Mouse (Mus musculus): ENCODE measurements around the gene Fam71a.
"Not testable (repeated sequence)": the region's sequence is repeated elsewhere in the genome, so short reads cannot be mapped to it uniquely, and the experiment has no call there.

The Fam71a gene

DNA sequence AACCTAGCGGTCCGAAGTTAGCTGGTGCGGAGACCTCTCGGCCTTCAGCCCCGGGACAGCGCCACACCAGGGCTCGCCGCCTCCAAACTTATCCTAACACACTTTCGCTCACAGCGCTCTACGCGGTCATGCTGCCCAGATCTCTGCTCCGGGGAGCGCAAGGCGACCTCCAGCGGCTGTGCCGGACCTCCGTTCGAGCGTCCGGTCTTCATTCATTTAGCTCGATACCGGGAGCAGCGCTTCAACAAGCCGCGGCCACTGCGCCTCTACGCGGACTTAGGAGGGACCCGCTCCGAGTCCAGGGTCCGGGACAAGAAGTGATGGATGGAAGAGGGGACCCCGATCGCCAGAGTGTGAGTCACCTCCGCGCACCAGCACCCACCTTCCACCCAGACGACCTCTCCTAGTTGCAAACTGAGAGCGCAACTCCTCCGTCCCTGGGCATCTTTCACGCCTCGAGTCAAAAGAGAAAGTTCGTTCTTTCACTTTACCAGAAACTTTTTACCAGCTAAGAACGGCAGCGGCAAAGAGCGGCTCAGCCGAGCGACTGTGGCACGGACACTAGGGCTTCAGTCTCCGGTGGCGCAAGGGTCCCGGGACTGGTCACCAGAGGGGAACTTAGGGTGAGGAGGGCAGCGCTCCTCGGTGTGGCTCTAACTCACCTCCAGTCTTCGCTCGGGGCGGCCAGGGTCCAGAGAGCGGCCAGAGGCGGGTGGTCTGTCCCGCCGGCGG, 18.0 kb upstream of the Fam71a start:
- in situ Hi-C loops (cut with MboI, MseI), result loop anchor here (10.0 kb wide), 1 partner anchor 1562 kb away; no protein-coding TSS in a partner anchor

DNA sequence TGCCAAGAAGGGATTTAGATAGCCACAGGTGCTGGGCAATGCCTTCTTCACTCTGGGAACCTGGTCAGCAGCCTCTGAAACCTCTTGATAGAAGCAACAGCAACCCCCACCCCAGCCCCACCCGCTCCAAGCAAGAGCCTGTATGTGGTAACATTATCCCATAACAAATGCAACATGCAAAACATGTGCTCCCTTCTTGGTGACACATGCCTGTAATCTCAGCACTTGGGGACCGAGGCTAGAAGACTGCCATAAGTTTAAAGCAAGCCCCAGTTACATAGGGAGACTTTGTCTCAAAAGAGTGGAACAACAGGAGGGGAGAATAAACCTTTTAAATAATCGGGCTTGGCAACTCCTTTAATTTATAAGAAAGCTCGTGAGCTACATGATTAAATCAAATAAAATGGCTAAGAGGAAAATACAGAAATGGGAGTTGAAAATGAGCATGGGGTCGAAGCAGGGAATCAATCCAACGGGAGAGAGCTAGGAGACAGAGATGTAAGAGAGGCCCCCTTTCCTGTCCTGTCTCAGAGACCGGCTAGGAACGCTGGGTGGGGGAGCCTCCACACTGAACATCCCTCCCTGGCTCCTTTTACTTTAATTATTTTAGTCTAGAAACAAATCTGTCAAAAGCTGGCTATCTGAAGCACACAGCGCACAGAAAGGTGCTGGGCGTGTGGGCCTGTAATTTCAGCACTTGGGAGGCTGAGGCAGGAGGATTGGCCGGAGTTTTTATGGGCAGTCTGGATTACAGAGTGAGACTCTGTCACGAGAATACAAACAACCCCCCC, 17.0 kb upstream of the Fam71a start:
- in situ Hi-C loops (cut with MboI, MseI), result loop anchor here (10.0 kb wide), 1 partner anchor 1563 kb away; no protein-coding TSS in a partner anchor

DNA sequence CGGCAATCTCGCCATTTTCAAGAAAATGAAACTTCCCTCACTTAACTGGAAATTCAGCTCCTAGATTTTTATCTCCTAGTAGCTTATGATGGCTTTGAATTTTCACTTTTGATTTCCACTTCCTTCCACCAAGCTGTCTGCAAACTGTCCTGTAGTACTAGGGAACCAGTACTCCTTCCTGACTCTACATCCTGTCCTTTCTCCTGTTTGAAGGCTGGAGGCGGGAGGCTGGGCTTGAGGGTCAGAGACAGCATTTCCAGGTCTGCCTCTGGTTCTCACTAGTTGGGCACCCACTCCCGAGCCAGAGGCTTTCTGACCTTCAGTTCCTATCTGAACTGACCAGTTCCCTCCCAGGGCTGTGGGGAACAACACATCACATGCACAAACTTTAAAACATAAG, 15.8 kb upstream of the Fam71a start:
- in situ Hi-C loops (cut with MboI, MseI), result loop anchor here (10.0 kb wide), 1 partner anchor 1564 kb away; no protein-coding TSS in a partner anchor

DNA sequence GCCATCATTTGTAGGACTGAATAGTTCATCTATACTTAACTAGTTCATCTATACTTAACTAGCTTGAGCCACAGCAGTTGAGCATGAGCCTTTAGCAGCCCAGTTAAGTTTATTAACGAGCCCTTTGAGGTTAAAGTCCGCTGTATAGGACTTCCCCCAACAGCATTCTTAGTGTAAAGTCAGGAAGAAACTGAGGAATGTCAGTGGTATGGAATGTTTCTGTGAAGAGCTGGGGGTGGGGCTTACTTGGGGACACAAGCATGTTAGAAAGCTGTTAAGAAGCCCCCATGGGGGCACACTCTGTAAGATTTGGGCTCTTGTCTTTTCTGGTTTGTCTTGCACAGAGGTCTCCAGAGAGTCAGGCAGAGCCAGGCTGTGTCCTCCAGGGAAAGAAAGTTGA, 15.2 kb upstream of the Fam71a start:
- in situ Hi-C loops (cut with MboI, MseI), result loop anchor here (10.0 kb wide), 1 partner anchor 1565 kb away; no protein-coding TSS in a partner anchor

DNA sequence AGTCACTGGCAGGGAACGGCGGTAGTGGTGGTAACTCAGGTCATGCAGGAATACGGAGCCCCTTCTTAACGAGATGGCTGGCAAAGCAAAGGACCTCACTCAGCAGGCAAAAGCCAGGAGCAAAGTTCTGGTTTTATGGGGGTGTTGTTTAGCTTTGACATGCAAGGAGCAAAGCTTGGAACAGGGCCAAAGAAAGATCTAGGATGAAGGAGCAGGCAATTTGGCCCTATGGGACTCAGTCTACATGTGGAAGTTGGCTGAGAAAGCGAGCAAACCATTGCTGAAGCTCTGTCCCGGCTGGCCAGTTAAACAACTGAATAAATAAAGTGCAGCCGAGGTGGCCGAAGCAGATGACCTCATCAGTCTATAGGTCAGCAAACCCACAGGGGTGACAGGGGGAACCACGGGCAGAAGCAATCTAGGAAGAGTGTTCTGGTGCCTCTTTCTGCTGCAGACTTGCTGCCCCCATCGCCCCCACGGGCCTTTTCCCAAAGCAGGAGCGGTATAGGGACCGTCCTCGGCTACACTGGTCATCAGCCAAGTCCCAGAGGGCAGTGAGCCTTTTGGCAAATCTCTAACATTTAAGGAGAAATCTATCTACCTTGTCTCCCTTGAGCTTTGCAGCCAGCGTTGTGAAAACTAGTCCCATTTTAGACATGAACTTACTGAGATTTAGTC, 14.0 kb upstream of the Fam71a start:
- in situ Hi-C loops (cut with MboI, MseI), result no loop called here

DNA sequence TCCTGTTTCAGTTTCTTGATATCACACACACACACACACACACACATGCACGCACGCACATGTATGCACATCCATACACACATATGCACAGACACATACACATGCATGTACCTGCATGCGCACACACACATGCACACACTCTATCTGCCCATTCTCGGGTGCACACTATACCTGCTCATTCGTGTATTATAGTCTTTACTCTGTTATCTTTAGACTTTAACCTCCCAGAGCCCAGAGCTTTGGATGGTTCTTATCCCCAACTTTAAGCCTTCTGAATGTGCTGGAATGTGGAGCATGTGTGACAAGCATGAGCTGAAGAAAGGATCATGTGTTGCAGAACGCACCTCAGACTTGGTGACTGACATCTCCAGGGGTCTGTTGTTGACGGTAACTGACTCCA, 12.3 kb upstream of the Fam71a start:
- in situ Hi-C loops (cut with MboI, MseI), result no loop called here

DNA sequence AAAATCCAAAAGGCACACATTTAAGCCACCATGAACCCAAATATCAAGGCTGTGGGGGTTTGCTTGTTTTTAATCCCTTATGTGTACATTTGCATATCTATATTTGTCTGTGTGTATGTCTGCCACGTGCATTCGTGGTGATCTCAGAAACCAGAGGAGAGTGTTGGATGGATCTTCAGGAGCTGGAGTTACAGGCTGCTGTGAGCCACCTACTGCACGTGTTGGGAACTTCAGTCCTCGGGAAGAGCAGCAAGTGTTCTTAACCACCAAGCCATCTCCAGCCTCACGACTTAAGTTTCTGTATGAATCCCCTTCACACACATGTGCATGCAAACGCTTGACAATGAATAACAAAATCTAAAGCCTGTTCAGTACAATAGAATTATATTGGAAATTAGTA, 7.9 kb upstream of the Fam71a start:
- in situ Hi-C loops (cut with MboI, MseI), result no loop called here

DNA sequence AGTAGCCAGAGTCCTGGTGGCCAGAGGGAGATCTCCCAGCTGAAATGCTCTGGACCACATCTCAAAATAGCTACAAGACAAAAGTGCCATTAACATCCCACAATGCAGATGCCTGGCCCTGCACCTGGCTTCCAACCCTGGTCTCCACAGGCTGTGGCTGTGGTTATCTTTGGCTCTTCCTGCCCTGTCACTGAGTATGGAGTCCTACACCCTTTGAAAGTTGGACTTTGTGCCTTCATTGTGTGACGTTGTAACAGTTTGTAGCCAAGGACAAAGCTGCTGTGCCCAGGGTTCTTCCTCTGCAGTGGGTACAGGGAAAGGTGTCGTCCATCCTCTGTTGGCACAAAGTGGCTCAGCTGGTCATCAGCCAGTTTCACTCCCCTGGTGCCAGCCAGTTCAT, 5.8 kb upstream of the Fam71a start:
- in situ Hi-C loops (cut with MboI, MseI), result no loop called here

DNA sequence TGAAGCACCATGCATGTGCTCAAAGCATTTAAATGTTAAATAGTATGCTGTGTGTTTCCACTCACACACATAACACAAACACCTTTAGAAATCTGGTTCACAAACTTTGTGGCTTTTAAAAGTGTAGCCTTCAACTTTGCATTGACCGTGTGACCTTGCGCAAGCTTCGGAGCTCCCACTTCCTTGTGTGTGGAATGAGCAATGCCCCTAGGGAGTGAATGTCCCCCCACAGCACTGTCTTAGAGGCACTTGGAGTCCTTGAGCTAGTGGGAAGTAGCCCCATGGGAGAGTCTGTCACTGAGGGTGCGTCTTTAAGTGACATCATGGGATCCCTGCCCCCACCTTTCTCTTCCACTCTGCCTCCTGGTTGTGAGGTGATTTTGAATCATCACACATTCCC, 1.6 kb upstream of the Fam71a start:
- in situ Hi-C loops (cut with MboI, MseI), result loop anchor here (10.0 kb wide), 1 partner anchor 119 kb away; no protein-coding TSS in a partner anchor

DNA sequence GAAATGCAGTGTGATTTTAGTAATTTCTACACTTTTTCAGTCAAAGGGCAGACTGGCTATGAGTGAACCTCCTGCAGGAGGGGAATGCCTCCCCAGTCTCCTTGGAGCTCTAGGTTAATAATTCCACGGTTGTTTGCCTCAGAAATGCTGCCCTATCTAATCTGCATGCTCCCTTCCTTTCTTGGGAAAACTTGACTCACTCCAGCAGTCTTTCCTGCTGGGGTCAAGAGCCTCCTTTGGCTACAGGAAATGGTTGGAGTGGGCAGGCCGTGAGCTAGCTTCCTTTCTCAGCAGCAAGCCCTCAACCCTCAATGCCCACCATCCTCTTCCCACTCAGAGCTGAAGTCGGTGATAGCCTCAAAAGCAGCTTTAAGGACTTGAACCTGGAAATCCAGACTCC, 10.3 kb downstream of the Fam71a start:
- in situ Hi-C loops (cut with MboI, MseI), result no loop called here

DNA sequence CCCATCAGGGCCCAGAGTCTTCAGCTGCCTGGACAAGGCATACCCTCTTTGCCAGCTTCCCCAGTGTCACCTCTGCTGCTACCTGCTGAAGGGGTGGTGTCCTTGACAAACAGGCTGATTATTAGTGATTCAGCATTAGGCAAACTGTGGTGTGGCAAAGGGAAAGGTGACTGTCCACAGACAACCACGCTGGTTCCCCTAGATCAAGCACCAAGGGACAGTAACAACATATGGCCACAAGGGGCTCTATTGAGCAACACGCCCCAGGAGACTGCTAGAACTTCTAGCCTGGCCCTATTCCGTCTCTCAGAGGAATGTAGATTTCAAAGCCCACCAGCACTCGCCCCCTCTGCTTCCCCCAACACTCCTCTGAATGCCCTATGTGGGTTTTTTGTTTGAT, 11.6 kb downstream of the Fam71a start:
- in situ Hi-C loops (cut with MboI, MseI), result no loop called here

DNA sequence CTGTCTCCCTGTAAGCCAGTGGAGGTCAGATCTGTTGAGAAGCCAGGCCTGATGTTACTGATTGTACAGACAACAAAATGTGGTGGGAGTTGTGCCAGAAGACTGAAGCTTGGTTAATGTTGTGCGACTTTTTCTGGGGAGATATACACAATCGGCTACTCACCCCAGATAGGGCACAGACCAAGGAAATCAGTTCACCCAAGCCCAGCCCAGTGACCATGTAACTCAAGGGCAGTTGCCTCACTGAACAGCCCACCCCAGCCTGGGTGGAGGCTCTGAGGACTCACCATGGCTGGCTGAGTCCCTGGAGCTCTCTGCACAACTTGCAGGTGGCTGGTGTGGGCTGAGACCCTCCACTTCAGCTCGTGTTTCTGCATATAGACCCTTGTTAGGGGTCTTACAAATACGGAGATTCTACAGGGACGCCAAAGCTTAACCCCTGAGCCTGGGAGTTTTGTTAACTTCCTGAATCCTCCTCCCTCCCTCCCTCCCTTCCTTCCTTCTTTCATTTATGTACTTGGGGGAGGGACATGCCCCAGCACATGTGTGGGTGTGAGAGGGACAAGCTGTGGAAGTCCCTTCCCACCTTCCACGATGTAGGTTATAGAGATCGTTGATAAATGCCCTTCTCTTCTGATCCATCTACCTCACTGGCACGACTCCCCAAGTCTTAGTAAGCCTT, 13.6 kb downstream of the Fam71a start:
- in situ Hi-C loops (cut with MboI, MseI), result no loop called here

DNA sequence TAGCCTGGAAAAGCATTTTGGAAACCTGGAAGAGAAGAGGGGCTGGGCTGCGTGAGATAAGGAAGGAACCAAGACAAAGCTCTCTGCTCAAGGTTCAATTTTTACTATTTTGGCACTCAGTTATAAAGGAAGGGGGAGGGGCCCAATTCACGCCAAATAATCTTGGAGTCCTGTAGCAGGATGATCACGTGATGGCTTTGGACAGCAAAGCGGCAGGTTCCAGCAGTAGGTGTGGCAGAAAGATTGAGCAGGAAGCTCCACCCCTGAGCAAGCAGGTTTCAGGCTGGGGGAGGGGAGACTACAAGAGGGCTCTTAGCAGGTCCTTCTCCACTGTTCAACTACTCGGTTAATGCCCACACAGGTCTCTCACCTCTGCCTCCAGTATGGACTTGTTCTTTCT, 15.1 kb downstream of the Fam71a start:
- in situ Hi-C loops (cut with MboI, MseI), result not testable (repeated sequence)

DNA sequence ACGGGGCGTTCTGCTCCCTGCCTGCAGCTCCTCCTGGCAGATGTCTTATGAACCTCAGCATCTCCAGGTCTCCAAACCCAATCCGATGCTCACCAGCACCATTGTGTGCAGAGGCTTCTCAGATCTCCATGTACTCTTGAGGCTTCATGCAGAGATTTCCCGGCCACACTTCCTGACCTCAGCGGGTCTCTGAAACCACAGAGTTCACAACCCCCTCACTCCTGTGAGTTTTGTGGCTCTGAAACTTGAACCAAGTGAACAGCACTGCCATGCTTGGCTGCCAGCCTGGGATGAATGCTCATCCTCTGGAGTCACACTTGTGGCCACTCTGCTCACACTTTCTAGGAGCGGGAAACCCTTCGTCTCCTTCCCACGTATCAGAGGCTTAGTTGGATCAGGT, 23.6 kb downstream of the Fam71a start:
- in situ Hi-C loops (cut with MboI, MseI), result no loop called here

DNA sequence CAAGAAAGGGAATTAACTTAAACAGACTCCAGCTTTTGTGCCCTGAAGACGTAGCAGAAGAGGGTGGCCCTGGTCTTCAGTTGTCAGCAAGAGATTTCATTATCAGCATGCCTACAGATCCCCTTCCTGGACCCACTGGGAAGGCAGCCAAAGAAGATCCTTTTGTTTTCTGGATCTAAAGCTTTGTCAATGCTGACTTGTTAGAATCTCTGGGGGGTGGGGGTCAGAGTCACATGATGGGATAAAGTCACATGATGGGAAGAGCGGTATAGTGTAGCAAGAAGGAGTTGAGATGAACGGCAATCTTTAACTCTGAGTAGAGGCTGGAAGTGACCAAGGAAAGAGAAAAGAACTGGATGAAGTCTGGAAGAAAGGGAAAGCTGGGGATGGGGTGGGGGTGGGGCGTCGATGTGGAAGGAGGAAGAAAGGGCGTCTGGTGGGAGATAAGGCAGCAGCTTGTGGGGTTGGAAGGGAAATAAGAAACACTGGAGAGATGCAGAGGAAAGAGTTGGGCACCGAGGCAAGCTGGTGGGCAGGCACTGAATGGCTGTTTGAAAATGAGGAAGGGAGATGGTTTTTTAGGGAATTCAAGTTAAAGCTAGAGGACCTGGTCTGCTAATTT, 25.6 kb downstream of the Fam71a start:
- in situ Hi-C loops (cut with MboI, MseI), result no loop called here

DNA sequence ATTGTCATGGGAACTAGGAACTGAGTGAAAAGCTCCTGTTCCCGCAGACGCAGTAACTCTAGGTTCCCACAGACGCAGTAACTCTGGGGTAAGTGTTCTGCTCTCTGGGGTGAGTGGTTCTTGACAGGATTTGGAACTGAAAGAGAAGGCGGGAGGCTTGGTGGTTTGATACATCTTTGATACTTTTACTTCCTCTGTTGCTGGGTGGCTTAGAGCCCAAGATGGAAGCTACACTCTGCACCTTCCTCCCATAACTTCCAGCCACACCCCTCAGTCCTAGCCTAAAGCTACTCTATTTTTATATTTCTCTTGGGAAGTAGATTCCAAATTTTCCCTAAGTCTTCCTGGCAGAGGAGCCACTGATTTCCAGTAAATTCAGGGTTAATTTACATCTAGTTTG, 26.2 kb downstream of the Fam71a start:
- in situ Hi-C loops (cut with MboI, MseI), result no loop called here

DNA sequence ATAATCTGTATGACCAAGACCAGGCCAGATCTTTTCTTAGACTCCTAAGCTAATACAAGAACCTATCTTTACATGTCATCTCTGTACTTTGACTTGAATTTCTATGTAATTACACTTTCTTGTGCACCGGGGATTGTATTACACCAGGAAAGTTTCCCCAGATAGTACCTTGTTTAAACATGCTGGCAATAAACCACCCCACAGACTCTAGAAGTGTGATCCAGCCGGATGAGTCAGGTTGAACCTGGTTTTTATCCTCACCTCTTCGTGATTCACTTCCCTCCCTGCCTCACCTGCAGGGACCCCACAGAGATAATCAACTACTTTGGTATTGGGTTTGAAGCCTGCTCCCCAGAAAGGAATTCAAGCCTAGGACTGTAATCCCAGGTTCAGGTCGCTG, 29.2 kb downstream of the Fam71a start:
- in situ Hi-C loops (cut with MboI, MseI), result no loop called here

DNA sequence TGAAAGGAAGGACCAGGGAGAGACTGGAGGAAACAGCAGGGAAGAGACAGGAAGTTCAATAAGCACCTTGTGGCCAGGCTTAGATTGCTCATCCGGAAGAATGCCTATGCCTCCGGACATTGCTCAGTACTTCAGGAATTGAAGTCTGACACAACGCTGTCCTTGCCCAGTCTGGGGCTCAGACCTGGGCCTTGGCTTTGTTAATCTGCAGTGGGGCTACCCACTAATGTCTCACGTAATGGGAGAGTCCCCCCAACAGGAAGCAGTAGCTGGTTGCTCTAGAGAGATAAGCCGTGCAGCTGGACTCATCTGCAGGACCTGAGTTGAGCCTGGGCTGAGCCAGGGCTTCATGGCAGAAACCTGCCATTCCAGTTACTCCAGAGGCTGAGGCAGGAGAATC, 31.7 kb downstream of the Fam71a start:
- in situ Hi-C loops (cut with MboI, MseI), result no loop called here

DNA sequence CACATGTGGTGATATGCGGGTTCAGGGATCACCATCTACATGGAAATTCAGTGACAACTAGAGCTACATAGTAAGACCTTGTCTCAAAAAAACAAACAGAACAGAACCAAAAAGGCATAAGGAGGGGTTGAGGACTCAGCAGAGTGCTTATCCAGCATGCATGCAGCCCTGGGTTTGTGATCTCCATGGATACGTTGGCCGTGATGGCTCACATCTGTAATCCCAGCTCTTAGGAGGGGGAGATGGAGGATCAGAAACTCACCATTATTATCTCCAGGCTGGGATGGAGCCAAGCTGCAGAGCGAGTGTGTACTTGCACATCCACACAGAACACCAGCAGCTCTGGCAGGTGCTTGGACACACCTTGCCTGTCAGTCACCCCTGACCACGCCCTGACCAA, 32.4 kb downstream of the Fam71a start:
- in situ Hi-C loops (cut with MboI, MseI), result no loop called here

DNA sequence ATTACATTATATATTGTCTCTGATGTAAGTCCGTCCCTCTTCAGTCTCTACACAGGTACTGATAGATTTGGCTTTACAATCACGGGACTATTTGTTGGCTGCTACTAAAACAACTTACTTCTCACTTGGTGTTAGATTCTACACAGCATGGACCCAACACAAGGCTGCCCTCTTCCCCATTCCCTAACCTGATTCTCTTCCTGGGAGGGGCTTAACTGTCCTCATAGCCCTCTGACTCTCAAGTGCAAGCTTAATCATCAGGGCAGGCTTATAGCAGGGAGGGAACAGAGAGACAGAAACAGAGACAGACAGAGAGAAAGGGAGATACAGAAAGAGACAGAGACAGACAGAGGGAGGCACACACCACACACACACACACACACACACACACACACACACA, 32.9 kb downstream of the Fam71a start:
- in situ Hi-C loops (cut with MboI, MseI), result no loop called here

Data from T-helper 2 cell (primary cell).